Mouse (Mus musculus) MEL (cell line): ENCODE results near the gene Ccdc120.

Experiments
- CTCF ChIP-seq, 3 experiments: IDR thresholded peaks in 2 of 3; conservative IDR thresholded peaks in 1 of 3; 2 replicates each; pipeline ENCODE4 v1.5.1; 2011 to 2012; ENCODE audit warnings: low read length in 3 of 3, low read depth in 2 of 3, mild to moderate bottlenecking in 2 of 3, improper control_type of control experiment in 1 of 3, inconsistent platforms in 1 of 3, mixed read lengths in 1 of 3, moderate library complexity in 1 of 3; ENCODE audit not compliant: control insufficient read depth in 1 of 3, insufficient read depth in 1 of 3, poor library complexity in 1 of 3, severe bottlenecking in 1 of 3
- ETS1 ChIP-seq: IDR thresholded peaks from 2 replicates; pipeline ENCODE4 v1.6.1; 2012; ENCODE audit warnings: low read depth, mild to moderate bottlenecking, inconsistent platforms, low read length, improper control_type of control experiment, moderate library complexity

- TF ChIP-seq CTCF (IDR thresholded peaks at IDR 0.05 in 2 of 3, conservative IDR thresholded peaks at IDR 0.05 in 1 of 3; ENCODE audit: control insufficient read depth in 1 of 3, insufficient read depth in 1 of 3, low read depth in 2 of 3, low read length in 3 of 3, poor library complexity in 1 of 3, severe bottlenecking in 1 of 3) (no peak), ETS1 (no peak)
Measured at GRCm38 (mm10) chrX:7688321-7688720, 62.4 kb downstream of the Ccdc120 start.
